Mouse (Mus musculus) midbrain, embryonic 12.5 days (tissue): ENCODE measurements at regions not wholly inside any gene's neighbourhood (a gene's known extent, or its start where the extent isn't known, plus 50 kb on each side); places are given as distances from the start of the nearest gene placed in this dataset.

Experiments
- ATAC-seq: fragments of 200-750 bp; cut with Nextera tagmentation; 2 replicates; pipeline ENCODE4 v1.8.0; 2017; ENCODE audit warnings: low read depth, moderate TSS enrichment, moderate library complexity; ENCODE audit not compliant: low FRiP score
- H3K27ac ChIP-seq: fragments of 300-500 bp; sonication (generic); replicated peaks from 2 replicates; pipeline ENCODE4 v1.5.1; 2016; ENCODE audit warnings: mild to moderate bottlenecking
- H3K27me3 ChIP-seq: fragments of 300-500 bp; sonication (generic); 2 replicates; pipeline ENCODE4 v1.6.1; 2016; ENCODE audit warnings: mild to moderate bottlenecking
- H3K36me3 ChIP-seq: fragments of 300-500 bp; sonication (generic); 2 replicates; pipeline ENCODE4 v1.6.1; 2016
- H3K4me1 ChIP-seq: fragments of 300-500 bp; sonication (generic); 2 replicates; pipeline ENCODE4 v1.6.1; 2016
- H3K4me2 ChIP-seq: fragments of 300-500 bp; sonication (generic); replicated peaks from 2 replicates; pipeline ENCODE4 v1.6.1; 2016; ENCODE audit warnings: mild to moderate bottlenecking, moderate library complexity
- H3K4me3 ChIP-seq: fragments of 300-500 bp; sonication (generic); 2 replicates; pipeline ENCODE4 v1.5.1; 2016; ENCODE audit warnings: mild to moderate bottlenecking
- H3K9ac ChIP-seq: fragments of 300-500 bp; sonication (generic); replicated peaks from 2 replicates; pipeline ENCODE4 v1.6.1; 2016; ENCODE audit warnings: mild to moderate bottlenecking, moderate library complexity
- H3K9me3 ChIP-seq: fragments of 300-500 bp; sonication (generic); 2 replicates; pipeline ENCODE4 v1.6.1; 2016; ENCODE audit warnings: mild to moderate bottlenecking
- WGBS: fragments of 180-500 bp; shearing (Covaris S2); methylation state at CpG from one replicate; pipeline ENCODE4 v1.1.7; 2016; 5-methylcytosine and 5-hydroxymethylcytosine counted together

DNA sequence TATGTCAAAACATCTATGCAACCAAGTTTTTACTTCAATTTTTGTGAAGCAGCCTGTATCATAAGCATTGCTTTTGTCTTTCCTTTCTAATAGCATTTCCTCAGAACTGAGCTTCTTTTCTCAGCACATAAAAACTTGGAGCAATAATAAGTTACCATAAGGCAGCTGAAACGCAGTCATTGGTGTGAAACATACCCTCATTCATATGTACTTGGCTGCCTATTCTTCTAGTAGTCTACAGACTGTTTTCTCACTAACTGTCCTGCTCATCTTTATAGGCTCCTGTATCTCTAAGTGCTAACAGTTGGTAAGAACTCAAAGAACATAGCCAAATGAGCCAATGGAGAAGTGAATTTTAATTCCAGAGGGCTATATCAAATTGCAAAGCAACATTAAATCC is 454.6 kb upstream of the Ptprd start:
- Histone ChIP-seq H3K9ac (no peak overlapping the region), H3K36me3 (no peaks in the 10 kb centered on the region), H3K4me3 (no peak overlapping the region), H3K27me3 (no peaks in the 10 kb centered on the region), H3K4me1 (no peaks in the 10 kb centered on the region), H3K4me2 (no peak overlapping the region), H3K9me3 (no peaks in the 10 kb centered on the region), H3K27ac (no peak overlapping the region)
- WGBS, result 71% methylated on average over 1 of the region's 1 CpGs
- no peak for ATAC-seq

DNA sequence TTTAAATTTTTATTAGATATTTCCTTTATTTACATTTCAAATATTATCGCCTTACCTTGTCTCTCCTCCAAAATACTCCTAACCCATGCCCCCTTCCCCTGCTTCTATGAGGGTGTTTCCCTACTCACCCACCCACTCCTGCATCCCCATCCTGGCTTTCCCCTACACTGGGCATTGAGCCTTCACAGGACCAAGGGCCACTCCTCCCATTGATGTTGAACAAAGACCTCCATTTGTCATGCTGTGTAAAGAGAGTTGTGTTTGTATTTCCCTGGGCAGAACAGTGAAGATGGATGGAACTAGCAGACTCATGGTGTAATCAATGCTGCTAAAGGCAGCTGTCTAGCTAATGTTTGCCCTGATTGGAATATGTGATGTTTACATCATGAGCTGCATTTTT is 431.0 kb upstream of the Ptprd start:
- ATAC-seq, result peak; percentile 52

DNA sequence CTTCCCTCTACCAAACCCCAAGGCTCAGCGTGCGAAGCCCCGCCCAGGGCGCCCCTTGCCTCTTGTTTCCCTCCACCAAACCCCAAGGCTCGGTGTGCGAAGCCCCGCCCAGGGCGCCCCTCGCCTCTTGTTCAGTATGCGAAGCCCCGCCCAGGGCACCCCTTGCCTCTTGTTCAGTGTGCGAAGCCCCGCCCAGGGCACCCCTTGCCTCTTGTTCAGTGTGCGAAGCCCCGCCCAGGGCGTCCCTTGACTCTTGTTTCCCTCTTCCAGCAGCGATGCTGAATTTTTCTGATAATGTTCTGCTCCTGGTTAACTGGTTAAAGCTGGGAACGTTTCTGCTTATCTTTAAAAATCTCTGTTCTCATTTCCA is 394.7 kb upstream of the Ptprd start:
- Histone ChIP-seq H3K4me2 (peak overlapping the region; percentile 51), H3K27ac (no peak overlapping the region), H3K36me3 (no peaks in the 10 kb centered on the region), H3K4me3 (peak overlapping the region; percentile 38), H3K27me3 (no peaks in the 10 kb centered on the region), H3K9ac (peak overlapping the region; percentile 15; the same call in 1 of the 2 replicates), H3K9me3 (no peaks in the 10 kb centered on the region), H3K4me1 (peaks cover 4% of the 10 kb centered on the region; the same call in 1 of the 2 replicates)
- 11% methylated on average over 17 of the region's 18 CpGs for WGBS
- ATAC-seq, result peak; percentile 90

More for the DNA sequence above, 431.0 kb upstream of the Ptprd start:
- no peaks in the 10 kb centered on the region for H3K4me1 ChIP-seq
- no peak overlapping the region for H3K9ac ChIP-seq
- no peaks in the 10 kb centered on the region for H3K36me3 ChIP-seq
- H3K27me3 ChIP-seq, result no peaks in the 10 kb centered on the region
- 79% methylated on average over 1 of the region's 1 CpGs for WGBS
- H3K9me3 ChIP-seq, result no peaks in the 10 kb centered on the region
- H3K4me3 ChIP-seq, result no peak overlapping the region
- H3K4me2 ChIP-seq, result no peak overlapping the region
- no peak overlapping the region for H3K27ac ChIP-seq

DNA sequence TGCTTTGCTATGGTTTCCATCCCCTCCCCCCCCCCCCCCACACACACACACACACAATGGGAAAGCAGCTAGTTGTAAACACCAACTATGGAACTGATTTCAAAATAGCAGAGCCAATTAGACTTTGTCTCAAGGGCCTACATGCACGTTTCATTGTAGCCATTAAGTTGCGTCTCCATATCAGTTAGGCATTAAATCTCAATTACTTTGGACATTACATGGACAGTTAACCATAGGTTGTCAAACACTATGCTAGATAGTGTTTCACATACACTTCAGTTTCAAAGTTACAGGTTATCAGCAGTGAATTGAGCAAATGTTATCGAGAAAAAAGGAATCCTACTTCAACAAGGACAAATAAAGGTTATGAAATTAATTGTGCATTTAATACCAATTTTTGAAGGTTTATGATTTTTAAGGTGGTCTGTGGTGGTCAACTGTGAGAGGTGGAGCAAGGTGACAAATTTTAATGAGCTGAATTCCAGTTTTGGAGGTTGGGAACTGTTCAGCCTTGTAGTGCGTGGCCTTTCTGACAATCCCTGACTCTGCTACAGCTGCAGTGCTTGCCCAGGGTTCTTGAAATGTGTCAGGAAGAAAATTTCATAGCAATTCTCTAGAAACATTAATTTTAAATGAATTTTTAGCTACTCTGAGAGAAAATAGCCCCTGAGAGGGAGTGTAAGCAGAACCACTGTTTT is 394.2 kb upstream of the Ptprd start:
- ATAC-seq, result peak; percentile 54
- H3K27ac ChIP-seq, result no peak overlapping the region
- H3K4me1 ChIP-seq, result peaks cover 4% of the 10 kb centered on the region; the same call in 1 of the 2 replicates
- H3K27me3 ChIP-seq, result no peaks in the 10 kb centered on the region
- H3K4me3 ChIP-seq, result peak overlapping the region; percentile 38
- H3K36me3 ChIP-seq, result no peaks in the 10 kb centered on the region
- H3K9ac ChIP-seq, result peak overlapping the region; percentile 15; the same call in 1 of the 2 replicates
- peak overlapping the region; percentile 51 for H3K4me2 ChIP-seq
- no peaks in the 10 kb centered on the region for H3K9me3 ChIP-seq
- WGBS, result 91% methylated on average over 4 of the region's 4 CpGs

DNA sequence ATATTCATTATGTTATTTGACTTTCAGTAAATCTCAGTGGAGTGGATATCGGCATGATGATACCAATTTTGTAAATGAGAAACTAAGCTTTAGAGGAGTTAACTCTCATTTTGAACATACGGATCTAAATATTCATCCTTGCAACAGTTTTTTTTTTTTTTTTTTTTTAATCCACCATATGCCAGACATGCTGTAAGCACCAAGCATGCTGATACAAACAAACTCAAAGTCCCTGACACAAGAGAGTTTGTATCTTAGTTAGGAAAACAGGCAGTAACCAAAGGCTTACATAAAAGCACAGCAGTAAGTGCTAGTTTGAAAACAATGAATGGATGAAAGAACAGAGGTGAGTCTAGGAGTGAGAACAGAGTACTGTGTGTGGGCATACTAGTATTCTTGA is 369.8 kb upstream of the Ptprd start:
- no peaks in the 10 kb centered on the region for H3K9me3 ChIP-seq
- ATAC-seq, result no peak
- no peak overlapping the region for H3K4me3 ChIP-seq
- H3K36me3 ChIP-seq, result no peaks in the 10 kb centered on the region
- no peaks in the 10 kb centered on the region for H3K27me3 ChIP-seq
- H3K27ac ChIP-seq, result no peak overlapping the region
- H3K4me1 ChIP-seq, result no peaks in the 10 kb centered on the region
- WGBS, result 86% methylated on average over 2 of the region's 2 CpGs
- H3K9ac ChIP-seq, result no peak overlapping the region
- H3K4me2 ChIP-seq, result no peak overlapping the region

DNA sequence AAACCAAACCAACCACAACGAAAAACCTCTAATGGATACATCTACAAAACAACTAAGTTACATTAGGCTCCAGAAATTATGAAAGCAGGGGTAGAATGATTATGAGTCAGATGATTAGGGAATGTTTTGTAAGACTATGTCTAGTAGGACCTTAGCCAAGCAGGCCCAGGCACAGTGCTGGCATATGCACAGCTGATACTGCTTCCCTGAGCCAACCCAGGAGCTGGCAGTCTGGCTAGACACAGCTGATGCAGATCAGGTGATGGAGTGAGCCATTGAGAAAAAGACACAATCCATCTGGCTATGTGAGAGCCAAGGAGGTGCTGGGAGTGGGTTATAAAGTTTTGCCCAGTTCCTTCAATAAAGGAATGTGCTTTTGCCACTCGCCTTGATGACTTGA is 353.6 kb upstream of the Ptprd start:
- WGBS, result 90% methylated on average over 2 of the region's 2 CpGs
- Histone ChIP-seq H3K4me3 (no peak overlapping the region), H3K27me3 (no peaks in the 10 kb centered on the region), H3K27ac (no peak overlapping the region), H3K36me3 (no peaks in the 10 kb centered on the region), H3K4me2 (no peak overlapping the region), H3K4me1 (no peaks in the 10 kb centered on the region), H3K9me3 (no peaks in the 10 kb centered on the region), H3K9ac (no peak overlapping the region)
- ATAC-seq, result no peak
